Mouse (Mus musculus) WW6 (cell line): Measurements from ENCODE around the gene Auh.

Source experiments
- DNase-seq: peaks from one replicate; pipeline ENCODE4 v3.0.0-alpha.2; 2013; ENCODE audit warnings: low read depth, low spot score

The Auh gene

DNA sequence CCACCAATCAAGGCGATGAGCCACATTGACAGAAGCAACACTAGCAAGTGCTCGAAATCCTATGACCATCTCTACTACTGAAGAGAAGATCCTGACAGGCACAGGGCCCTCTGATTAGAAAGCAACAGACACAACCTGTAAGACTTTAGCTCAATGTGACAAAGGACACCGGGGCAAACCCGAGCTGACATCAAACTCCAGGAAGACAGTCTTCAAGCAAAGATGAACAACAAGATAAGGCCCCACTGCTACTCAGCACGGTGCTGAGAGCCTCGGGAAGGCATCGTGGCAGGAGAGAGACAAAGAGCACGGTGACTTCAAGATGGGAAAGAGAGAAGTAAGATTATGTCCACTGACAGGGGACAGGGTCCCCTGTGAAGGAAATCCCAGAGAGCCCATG lies 7.5 kb downstream of the Auh start:
- DNase-seq = no peak

DNA sequence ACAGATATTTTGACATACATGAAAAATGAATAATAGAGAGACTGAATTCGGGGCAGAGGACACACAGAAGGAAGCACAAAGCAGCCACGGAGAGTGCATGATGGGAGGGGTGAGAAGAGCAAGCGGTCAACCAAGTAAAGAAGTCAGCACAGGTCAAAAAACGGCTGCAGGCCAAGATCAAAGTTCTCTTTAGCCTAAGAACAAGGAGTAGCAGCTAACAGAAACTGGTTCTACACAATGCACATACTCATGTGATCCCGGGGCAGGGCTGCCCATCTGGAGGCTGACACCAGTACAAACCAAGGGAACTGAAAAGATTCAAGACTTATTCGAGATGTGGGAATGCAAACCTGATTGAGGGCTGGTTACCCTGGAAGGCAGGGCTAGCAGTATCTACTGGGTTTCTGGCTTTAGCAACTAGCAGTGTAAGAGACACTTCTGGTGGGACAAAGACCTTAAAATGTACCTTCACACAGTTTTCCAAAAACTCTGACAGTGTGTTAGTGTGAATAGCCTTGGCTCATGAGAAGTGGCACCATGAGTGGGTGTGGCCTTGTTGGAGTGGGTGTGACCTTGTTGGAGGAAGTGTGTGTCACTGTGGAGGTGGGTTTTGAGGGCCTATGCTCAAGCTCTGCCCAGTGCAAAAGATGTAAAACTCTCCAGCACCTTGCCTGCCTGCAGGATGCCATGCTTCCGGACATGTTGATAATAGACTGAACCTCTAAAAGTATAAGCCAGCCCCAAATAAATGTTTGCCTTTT lies 8.2 kb downstream of the Auh start:
- no peak for DNase-seq

DNA sequence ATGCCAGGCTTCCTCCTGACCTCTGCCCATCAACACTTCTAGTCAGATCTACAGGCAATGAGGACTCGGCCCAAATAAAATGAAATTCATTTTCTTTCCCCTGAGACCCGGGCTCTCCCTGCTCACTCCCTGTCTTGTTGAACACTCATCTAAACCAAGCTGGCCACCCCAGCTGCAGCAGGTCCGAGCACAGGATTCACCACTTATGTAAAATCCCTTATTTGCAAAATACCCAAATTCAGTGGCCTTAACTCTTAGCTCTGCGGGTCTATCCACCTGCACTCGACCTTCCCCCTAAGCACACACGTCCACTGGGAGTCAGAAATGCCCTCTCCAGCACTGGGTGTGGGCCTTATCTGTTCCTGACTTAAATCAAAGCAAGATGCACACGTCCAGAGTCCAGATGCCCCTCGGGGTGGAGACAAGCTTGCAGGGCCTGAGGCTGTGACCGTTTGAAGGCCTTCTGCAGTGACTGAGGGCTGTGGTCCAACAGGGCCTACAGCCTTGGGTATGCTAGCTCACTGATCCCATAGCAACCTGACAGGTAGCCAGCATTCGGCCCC lies 9.6 kb downstream of the Auh start:
- no peak for DNase-seq

DNA sequence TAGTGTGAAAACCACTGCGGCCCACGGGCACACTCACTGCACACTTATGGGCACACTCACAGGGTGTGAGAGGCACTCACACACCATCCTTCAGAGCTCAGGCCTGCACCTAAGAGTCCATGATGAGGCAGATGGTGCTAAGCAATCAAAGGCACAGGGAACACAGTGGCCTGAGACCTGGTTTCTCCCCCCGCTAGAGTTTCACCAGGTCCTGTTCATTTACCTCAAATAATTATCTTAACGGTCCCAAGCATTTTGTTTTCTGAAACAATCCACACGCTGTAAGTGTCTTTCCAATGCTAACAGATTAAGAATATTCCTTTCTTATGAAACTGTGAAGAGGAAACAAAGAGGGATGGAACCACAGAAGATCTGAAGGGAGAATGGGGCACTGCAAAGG lies 11.1 kb downstream of the Auh start:
- no peak for DNase-seq

DNA sequence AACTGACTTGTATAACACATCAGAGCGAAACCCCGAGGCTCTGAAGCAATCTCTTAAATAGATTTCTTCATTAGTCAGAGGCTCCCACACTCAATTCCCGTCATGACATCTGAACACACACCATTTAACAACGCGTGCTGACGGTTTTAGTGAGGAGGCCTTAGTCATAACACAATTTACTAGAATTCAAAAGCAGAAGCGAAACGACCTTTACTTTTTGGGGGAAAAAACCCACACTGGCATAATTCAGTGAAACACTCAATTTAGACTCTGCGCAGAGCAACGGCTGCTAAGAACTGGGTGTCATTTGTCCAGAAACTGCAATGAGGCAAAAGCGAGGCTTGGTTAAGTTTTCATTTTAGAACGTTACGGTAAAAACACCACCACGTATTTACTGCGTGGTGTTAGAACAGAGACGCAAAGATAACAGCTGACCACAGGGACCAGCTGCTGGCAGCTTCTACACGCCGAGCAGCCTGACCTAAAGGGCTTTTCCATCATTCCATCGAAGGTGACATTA lies 14.8 kb downstream of the Auh start:
- DNase-seq = no peak

DNA sequence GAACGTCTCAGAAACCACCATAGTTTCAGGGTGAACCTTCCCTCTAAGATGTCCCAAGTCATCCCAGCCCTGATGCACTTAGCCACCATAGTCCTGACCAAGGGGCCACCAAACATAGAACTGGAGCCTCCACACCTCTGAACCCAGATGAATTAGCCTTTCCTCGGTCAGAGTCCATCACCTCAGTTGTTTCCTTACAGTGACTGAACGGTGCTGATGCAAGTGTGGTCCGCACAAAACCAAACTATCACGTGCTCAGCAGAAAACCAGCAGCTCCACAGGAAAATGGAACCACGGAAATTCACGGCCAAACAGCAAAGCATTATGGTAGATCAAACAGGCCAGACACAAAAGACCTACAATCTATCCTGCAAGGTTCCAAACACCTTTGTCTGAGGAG lies 15.6 kb downstream of the Auh start:
- DNase-seq = no peak

DNA sequence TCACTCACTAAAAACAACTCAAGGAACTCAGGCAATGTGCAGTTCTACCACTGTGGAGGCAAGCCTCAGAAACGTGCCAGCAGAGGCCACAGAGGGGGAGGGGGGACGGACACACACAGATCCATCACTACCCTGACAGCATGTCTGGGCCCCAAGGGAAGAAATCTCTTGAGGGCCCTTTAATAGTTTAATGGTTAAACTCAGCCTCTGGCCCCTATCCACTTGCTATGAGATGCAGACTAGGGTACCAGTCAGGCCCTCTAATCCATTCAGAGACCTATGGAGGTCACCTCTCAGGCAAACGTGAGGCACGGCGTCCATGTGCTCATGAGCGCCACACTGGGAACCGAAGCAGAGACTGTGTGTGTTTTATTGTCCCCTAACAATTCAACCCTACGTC lies 17.0 kb downstream of the Auh start:
- no peak for DNase-seq

DNA sequence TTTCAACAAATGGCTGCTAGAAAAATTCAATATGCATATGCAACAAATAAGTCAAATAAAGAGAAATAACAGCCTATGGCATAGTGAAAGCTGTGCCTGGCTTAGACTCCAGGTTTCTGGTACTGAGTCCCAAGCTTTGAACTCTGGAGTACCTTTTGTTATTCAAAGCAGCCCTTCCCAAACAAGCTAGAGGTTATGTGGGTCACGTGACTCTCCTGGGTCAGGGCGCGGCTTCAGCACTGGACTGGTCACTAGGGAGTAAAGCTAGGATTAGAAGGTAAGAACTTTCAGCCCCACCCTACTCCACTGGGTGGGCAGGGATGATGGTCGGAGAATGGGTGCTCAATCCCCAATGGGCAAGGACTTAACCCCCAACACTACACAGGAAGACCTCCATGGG lies 18.2 kb downstream of the Auh start:
- no peak for DNase-seq

DNA sequence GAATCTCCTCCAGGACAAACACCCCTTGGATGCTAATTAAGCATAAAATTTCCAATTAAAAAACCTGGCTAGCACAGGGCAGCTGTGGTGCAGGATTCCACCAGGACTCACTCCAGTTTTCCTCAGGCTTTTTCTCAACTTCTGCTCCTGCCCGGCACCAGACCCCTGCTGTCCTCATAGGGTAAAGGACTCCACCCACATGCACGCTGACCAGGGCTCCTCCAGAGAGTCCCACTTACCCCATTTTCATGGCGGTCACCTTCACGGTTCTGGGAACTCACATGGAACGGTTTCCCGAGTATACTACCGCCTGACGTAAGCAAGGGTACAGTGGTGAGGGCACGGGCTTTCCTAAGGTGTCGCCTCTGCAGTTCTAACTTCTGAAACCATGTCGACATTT lies 23.2 kb downstream of the Auh start:
- no peak for DNase-seq

DNA sequence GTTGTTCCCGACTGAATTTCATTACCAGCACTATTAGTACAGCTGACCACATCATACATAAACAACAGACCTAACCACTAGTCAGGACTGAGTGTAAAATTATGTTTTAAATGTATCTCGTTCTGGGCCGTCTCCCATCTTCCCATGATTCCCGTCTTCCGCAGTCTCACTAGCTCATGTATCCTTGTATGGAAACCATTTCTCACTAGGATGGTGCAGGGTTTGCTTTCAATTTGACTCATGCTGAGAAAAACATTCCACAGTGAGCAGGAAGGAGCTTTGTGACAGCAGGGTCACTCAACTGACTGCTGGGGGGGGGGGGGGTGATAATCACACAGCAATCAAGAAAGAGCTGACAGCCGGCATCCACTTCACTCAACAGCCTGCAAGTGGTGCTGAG lies 25.3 kb downstream of the Auh start:
- DNase-seq = no peak

DNA sequence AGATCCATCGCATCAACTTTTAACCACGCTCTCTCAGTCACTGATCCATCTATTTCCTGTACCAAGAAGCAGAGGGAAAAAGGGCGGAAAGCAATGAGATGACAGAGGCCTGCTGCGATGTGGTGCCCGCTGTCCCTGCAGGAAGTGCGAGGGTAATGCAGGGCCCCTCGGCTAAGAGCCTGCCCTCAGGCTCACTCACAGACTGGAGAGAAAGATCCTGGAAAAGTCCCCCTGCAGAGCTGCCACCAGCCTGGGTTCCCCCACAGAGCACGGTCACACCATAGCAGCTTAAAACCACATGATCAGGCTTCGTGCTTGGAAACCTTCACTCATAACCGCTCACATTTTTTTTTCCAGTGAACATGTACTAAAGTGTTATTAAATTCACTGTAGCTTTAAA lies 25.7 kb downstream of the Auh start:
- no peak for DNase-seq

DNA sequence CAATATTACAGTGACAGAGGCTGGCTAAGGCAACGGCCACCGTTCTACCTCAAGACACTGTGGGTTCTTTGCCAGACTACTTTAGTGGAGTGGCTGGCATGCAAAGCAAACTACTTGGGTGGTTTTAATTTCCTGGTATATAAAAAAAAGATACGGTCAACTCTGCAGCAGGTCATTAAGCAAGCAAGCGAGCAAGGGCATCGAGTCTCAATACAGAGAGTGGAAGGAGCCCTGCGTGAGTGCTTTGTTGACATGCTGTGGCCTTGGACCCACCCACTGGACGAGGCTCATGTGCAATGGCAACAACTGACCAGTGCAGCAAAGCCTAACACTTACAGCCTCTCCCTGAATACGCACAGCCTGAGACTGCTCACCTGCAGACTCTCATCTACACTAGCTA lies 27.0 kb downstream of the Auh start:
- DNase-seq = no peak

DNA sequence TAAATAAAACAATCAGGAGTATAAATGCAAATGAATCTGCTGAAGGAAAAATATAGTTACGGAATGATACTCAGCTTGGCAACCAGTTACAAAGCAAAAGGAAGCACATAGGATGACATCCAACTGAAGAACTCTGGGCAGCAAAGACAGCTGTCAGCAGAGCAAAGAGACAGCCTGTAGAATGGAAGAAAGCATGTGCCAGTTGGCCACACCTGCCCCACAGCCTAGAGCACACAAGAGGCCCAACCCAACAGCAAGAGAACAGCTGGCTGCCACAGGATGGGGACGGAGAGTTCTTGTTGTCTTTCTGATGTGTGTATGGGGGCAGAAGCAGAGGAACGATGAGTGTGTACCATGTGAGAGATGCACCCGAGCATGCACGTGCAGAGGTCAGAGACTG lies 29.8 kb downstream of the Auh start:
- no peak for DNase-seq

DNA sequence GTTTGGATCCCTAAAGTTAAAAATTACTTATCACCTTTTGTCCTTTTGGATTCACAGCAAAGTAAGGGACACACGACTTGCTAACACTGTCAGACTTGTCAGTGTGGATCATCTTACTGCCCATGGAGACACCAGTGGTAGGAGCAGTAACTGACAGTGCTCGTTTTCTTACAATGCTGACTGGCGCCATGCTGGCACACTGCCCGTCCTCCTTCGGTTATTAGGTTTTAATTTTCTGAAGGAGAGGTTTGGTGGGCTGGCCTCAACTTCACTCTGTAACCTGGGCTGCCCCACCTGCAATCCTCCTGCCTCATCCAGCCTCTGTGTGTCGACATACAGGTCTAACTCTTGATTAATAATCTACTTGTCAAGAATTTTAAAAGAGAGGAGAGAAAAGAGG lies 31.7 kb downstream of the Auh start:
- no peak for DNase-seq

DNA sequence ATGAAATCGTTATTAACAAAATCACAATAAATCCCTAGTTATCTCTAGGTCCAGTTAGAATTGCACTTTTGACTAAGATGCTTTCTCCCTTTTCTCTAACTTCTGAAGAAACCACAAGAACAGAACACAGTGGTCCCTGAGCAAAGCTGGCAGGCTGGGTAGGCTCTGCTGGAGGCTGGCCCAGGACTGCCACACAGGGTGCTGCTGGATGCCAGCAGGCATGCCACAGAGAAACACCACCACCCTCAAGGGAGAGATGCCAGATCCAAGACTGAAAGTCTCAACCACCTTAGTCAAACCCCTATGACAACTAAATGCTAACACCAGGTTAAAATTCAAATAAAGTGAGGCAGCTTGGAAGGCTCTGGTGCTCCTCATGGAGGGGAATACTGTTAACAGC lies 36.7 kb downstream of the Auh start:
- no peak for DNase-seq

DNA sequence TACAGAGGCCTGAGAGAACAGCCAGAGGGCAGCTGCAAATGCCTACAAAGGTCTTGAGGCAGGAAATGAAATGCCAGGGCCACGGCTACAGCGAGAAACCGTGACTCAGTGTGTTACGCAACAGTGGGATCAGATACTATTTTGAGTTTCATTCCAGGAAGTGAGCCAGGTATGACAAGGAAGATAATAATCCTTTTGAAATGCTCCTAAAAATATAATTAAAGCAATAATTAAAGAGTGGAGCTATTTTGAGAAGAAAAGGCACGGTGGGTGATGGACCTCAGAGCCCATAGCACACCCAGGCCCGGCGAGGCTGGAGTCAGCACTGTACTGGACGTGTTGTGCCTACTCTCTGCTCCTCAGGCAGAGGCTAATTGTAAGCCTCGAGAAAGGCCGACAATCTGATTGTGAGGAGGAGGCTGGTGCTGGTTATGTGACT lies 37.4 kb downstream of the Auh start:
- no peak for DNase-seq

DNA sequence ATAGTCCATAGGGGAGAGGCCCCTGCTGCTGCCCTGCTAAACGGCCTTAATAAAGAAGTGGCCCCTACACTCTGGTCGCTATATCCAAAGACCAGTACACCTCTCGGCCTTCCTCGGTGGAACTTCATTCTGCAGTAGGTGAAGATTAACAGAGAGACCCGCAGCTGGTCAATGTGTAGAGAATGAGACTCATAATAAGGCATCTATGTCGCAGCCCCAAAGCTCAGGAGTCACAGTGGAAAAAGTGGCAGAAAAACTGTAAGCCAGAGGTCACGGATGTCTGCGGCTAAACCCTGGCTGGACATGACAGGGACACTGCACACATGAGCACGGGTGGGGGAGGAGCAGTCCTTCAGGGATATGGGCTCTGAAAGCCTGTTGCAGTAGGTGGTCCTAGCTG lies 39.2 kb downstream of the Auh start:
- DNase-seq = no peak

DNA sequence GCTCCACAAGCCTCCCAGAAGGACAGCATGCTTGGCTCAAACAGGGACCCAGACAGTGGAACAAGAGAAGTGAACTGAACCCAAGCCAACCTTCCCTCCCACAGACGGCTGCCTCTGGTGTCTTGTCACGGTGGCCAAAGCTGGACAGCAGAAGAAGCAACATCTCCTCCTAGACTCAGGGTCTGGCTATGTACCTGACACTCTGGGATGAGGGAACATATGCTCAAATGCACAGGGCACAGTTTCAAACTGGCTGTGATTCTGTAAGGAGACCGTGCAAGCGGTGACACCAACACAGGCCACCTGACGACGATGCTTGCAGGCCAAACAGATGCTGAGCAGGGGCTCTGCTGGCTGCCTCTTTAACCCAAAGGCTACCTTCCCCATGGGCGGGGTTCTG lies 42.7 kb downstream of the Auh start:
- DNase-seq = no peak

DNA sequence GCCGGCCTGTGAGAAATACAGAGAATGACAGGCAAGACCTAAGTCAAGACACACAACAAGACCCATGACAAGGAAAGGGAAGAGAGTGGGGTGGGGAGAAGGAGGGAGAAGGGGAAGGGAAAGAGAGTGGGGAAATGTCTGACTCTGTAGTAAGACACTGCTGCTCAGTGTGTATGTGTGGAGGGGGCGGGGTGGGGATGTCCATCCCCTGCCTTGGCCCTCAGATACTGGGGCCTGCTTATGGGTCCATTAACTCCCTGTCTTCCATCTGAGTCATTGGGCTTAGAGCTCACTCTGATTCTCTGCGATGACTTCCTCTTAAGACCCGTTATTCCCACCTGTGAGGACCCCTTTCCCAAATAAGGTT lies 45.5 kb downstream of the Auh start:
- no peak for DNase-seq

DNA sequence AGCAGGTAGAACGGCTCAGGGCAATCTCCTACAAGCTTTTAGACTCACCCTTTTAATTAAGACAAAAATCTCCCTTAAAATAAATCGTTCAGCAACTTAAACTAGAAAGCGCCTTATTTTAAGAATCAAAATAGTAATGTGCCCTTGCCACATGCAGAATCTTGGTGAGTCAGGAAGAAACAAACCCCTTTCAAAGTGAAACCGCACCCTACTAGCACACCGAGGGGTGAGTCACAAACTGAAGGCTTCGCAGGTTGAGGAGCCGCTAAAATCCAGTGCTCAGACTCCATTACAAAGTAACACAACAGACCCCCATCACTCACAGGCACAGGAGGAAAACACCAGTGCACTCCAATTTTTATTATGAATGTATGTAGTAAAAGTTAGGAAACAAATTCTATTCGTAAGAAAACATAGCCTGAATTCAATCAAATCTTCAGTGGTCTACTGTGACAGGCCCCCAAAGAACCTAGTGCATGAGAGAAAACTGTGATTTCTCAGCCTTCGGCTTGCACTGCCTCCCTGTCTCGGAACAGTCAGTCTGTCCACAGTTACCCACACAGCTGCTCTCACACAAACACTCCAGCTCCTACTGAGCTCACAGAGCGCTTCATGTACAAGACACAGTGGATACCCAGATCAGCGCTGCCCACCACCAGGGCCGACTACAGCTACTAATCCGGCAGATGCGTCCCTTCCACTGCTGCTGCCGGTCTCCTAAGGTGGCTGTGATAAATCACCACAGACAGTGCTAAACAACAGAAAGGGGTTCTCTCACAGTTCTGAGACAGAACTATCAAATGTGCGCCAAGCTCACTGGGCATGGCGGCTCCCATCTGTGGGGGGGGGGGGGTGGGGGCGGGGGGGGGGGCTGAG lies 46.2 kb downstream of the Auh start:
- no peak for DNase-seq

DNA sequence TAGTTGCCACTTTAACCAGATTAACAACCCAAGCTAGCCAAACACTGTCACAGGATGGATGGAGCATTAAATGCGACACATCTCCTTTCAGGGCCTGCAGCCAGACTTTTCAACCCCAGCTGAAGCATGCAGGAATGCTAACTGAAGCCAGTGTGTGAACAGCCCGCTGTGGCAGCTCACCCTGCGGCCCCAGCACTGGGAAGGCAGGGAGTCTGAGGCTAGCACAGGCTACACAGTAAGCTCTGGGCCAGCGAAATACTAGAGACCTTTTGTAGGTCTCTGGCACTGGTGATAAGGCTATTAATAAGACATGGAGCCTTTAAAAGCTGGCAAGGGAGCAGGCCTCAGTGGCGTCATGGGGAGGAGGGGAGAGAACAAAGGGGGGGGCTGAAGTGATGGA lies 49.1 kb downstream of the Auh start:
- DNase-seq = no peak

DNA sequence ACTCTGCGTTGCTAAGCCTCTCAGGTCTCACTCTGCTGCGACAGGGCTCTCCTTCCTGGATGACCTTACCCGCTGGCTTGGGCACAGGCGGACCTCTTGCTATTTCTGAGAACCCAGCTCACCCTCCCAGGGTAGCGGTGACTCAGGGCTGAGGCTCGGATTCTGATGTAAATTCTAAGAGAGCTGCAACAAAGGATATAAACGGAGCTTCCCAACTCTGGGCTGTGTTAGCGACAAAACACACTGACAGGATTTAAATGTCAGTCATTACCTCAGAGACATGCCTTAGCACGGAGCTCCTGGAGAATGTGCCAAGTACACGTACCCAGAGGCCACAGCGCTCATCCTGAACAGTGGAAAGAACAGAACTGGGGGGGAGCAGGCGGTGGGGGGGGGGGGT lies 49.6 kb downstream of the Auh start:
- no peak for DNase-seq

DNA sequence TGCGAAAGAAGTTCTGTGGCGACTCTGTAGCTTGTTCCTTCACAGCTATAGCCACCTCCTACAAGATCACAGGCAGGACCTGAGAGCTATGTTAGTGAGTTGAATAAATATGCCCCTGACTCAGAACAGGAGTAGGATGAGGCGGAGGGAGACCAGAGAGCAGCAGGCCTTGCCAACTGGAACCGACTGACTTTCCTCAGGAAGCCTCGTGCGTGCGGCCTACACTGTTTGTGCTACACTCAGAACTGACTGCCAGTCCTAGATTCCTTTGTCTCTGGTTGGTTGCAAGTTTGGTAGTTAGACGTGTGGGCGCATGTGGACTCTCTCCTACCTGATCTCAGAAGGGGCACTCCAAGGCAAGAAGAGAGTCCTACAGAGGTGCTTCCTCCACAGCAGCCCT lies 50.2 kb downstream of the Auh start:
- DNase-seq = no peak
